Mouse (Mus musculus) cortical plate, adult 2 months (tissue): Measurements from ENCODE around the gene Gm11042. TPM values are rescaled to one million over a fixed set of nuclear protein-coding genes. Genes with fewer than 3 reads are reported as not detected.

Experiments
- H3K27ac ChIP-seq: fragments of 200-500 bp; 2 replicates; pipeline ENCODE4 v1.5.1; 2012; ENCODE audit warnings: low read length, control low read depth, inconsistent platforms; ENCODE audit not compliant: insufficient read depth
- H3K4me1 ChIP-seq: fragments of 200-500 bp; 2 replicates; pipeline ENCODE4 v1.6.1; 2011; ENCODE audit warnings: low read length; ENCODE audit not compliant: control insufficient read depth, insufficient read depth
- H3K4me3 ChIP-seq: fragments of 200-500 bp; 2 replicates; pipeline ENCODE4 v1.5.1; 2011; ENCODE audit warnings: mild to moderate bottlenecking, low read length, control low read depth; ENCODE audit not compliant: insufficient read depth
- CTCF ChIP-seq: fragments of 200-500 bp; IDR thresholded peaks from 2 replicates; pipeline ENCODE4 v1.5.1; 2011; ENCODE audit warnings: mild to moderate bottlenecking, control low read depth, low read length; ENCODE audit not compliant: insufficient read depth; ENCODE audit errors: extremely low read depth
- POLR2A ChIP-seq: fragments of 200-500 bp; IDR thresholded peaks from 2 replicates; pipeline ENCODE4 v1.6.1; 2011; ENCODE audit warnings: mild to moderate bottlenecking, low read length, control low read depth; ENCODE audit not compliant: insufficient read depth; ENCODE audit errors: extremely low read depth
- polyA plus RNA-seq: library from polyadenylated mRNA; depleted of rRNA; stranded (reverse); fragments of >200 nt; gene quantifications from 2 replicates; pipeline ENCODE4 v1.2.3, GENCODE M21; 2012

The Gm11042 gene
- polyA plus RNA-seq, 1 experiment: not detected

- no peak overlapping the region for H3K4me3 ChIP-seq
- H3K27ac ChIP-seq: no peak overlapping the region
- TF ChIP-seq CTCF (no peak), POLR2A (no peak)
- H3K4me1 ChIP-seq: peaks cover 4% of the 10 kb centered on the region; the same call in 1 of the 2 replicates
These were observed 19.8 kb downstream of the Gm11042 start for GRCm38 (mm10) chr12:74296374-74296773.

- H3K27ac ChIP-seq: no peak overlapping the region
These were observed 22.6 kb downstream of the Gm11042 start for GRCm38 (mm10) chr12:74293624-74294023.

GRCm38 (mm10) chr12:74290983-74291382 is 25.2 kb downstream of the Gm11042 start:
- Histone ChIP-seq H3K4me1 (peaks cover 6% of the 10 kb centered on the region; the same call in 1 of the 2 replicates), H3K27ac (peak overlapping the region; percentile 78; the same call in 1 of the 2 replicates), H3K4me3 (no peak overlapping the region)
- TF ChIP-seq CTCF: no peak
- no peak for TF ChIP-seq POLR2A

More at GRCm38 (mm10) chr12:74293624-74294023, 22.6 kb downstream of the Gm11042 start:
- Histone ChIP-seq H3K4me3 (no peak overlapping the region), H3K4me1 (peaks cover 6% of the 10 kb centered on the region; the same call in 1 of the 2 replicates)
- TF ChIP-seq CTCF (peak; percentile 62), POLR2A (no peak)

- Histone ChIP-seq H3K4me3 (peak overlapping the region; percentile 60), H3K27ac (0 out of 2 replicates have a peak overlapping the region, but pooled peaks have one; percentile 3), H3K4me1 (no peaks in the 10 kb centered on the region; the same call in 1 of the 2 replicates)
- TF ChIP-seq CTCF (no peak), POLR2A (peak; percentile 63)
These were observed 31.5 kb downstream of the Gm11042 start for GRCm38 (mm10) chr12:74284685-74285054.

GRCm38 (mm10) chr12:74284020-74284684 is 32.0 kb downstream of the Gm11042 start:
- H3K27ac ChIP-seq: 0 out of 2 replicates have a peak overlapping the region, but pooled peaks have one; percentile 3
- peak; percentile 49 for TF ChIP-seq CTCF
- peak; percentile 86 for TF ChIP-seq POLR2A
- peak overlapping the region; percentile 60 for H3K4me3 ChIP-seq

GRCm38 (mm10) chr12:74282846-74283245 is 33.3 kb downstream of the Gm11042 start:
- no peak overlapping the region for H3K4me3 ChIP-seq
- no peaks in the 10 kb centered on the region; the same call in 1 of the 2 replicates for H3K4me1 ChIP-seq
- no peak overlapping the region for H3K27ac ChIP-seq
- TF ChIP-seq POLR2A (no peak), CTCF (no peak)

More at GRCm38 (mm10) chr12:74284020-74284684, 32.0 kb downstream of the Gm11042 start:
- no peaks in the 10 kb centered on the region; the same call in 1 of the 2 replicates for H3K4me1 ChIP-seq

GRCm38 (mm10) chr12:74281403-74281802 is 34.8 kb downstream of the Gm11042 start:
- no peak overlapping the region for H3K27ac ChIP-seq
- H3K4me3 ChIP-seq: no peak overlapping the region
- TF ChIP-seq POLR2A (no peak), CTCF (no peak)
- H3K4me1 ChIP-seq: peaks cover 1% of the 10 kb centered on the region; the same call in 1 of the 2 replicates

GRCm38 (mm10) chr12:74277265-74277664 is 38.9 kb downstream of the Gm11042 start:
- Histone ChIP-seq H3K4me1 (peaks cover 1% of the 10 kb centered on the region; the same call in 1 of the 2 replicates), H3K27ac (no peak overlapping the region), H3K4me3 (no peak overlapping the region)
- no peak for TF ChIP-seq CTCF
- no peak for TF ChIP-seq POLR2A

GRCm38 (mm10) chr12:74272545-74272944 is 43.6 kb downstream of the Gm11042 start:
- no peak for TF ChIP-seq POLR2A
- TF ChIP-seq CTCF: no peak
- H3K4me1 ChIP-seq: peaks cover 5% of the 10 kb centered on the region; the same call in 1 of the 2 replicates
- H3K4me3 ChIP-seq: no peak overlapping the region
- H3K27ac ChIP-seq: no peak overlapping the region

- Histone ChIP-seq H3K4me3 (no peak overlapping the region), H3K4me1 (peaks cover 4% of the 10 kb centered on the region; the same call in 1 of the 2 replicates), H3K27ac (no peak overlapping the region)
- TF ChIP-seq POLR2A (no peak), CTCF (no peak)
These were observed 47.4 kb downstream of the Gm11042 start for GRCm38 (mm10) chr12:74268644-74269285.
